Mouse (Mus musculus) left cerebral cortex, adult 8-10 months (tissue): ENCODE data around the gene Stub1. TPM values are rescaled to one million over a fixed set of nuclear protein-coding genes. Genes with fewer than 3 reads are reported as not detected.
"Not testable (repeated sequence)": the region's sequence is repeated elsewhere in the genome, so short reads cannot be mapped to it uniquely, and the experiment has no call there.

Experiments
- DNase-seq, 2 experiments: peaks; one replicate each; pipeline ENCODE4 v3.0.0; 2022; ENCODE audit warnings: low spot score in 2 of 2
- total RNA-seq, 4 experiments: library from RNA; stranded (reverse); gene quantifications; 2 replicates each; pipeline ENCODE4 v1.2.4; 2022

The Stub1 gene
- total RNA-seq, 4 experiments from 2014 or later: 168 to 175 (median 172) TPM

GRCm38 (mm10) chr17:25825311-25825710 is 7.9 kb downstream of the Stub1 start:
- DNase-seq: no peak

- no peak for DNase-seq
Observed at GRCm38 (mm10) chr17:25824362-25825142, 8.7 kb downstream of the Stub1 start.

- peak in 1 of 2 experiments; percentile 73 for DNase-seq
Observed at GRCm38 (mm10) chr17:25823452-25823851, 9.8 kb downstream of the Stub1 start, which contains the start of gene Wdr24. Gene Wdr24 (plus strand): TSS chr17:25823627.

GRCm38 (mm10) chr17:25818851-25819780 is 14.1 kb downstream of the Stub1 start:
- no peak for DNase-seq

- no peak for DNase-seq
Observed at GRCm38 (mm10) chr17:25817662-25818061, 15.5 kb downstream of the Stub1 start.

GRCm38 (mm10) chr17:25813471-25813870 is 19.7 kb downstream of the Stub1 start:
- DNase-seq: peak; percentile 69 to 89

- no peak for DNase-seq
Observed at GRCm38 (mm10) chr17:25810890-25811289, 22.3 kb downstream of the Stub1 start.

GRCm38 (mm10) chr17:25809606-25810340 is 23.4 kb downstream of the Stub1 start:
- DNase-seq: no peak

GRCm38 (mm10) chr17:25808789-25809605 is 24.2 kb downstream of the Stub1 start, which contains the start of gene Fbxl16:
Gene Fbxl16 (plus strand): TSS chr17:25809085.
- DNase-seq: peak in 1 of 2 experiments; percentile 92

GRCm38 (mm10) chr17:25808028-25808427 is 25.2 kb downstream of the Stub1 start:
- DNase-seq: no peak

GRCm38 (mm10) chr17:25807452-25807851 is 25.8 kb downstream of the Stub1 start:
- not testable (repeated sequence) for DNase-seq

GRCm38 (mm10) chr17:25806507-25806906 is 26.7 kb downstream of the Stub1 start:
- DNase-seq: no peak

GRCm38 (mm10) chr17:25802825-25803517 is 30.2 kb downstream of the Stub1 start:
- DNase-seq: peak in 1 of 2 experiments; percentile 91

GRCm38 (mm10) chr17:25801029-25801428 is 32.2 kb downstream of the Stub1 start:
- DNase-seq: no peak

- DNase-seq: peak in 1 of 2 experiments; percentile 68
Observed at GRCm38 (mm10) chr17:25796951-25797369, 36.2 kb downstream of the Stub1 start, which contains the start of gene Metrn. Gene Metrn (minus strand): TSS chr17:25797136.

GRCm38 (mm10) chr17:25796211-25796771 is 36.9 kb downstream of the Stub1 start:
- no peak for DNase-seq

GRCm38 (mm10) chr17:25795609-25796092 is 37.6 kb downstream of the Stub1 start, which contains the start of gene AC134908.4:
Gene AC134908.4 (minus strand): TSS chr17:25795659.
- peak in 1 of 2 experiments; percentile 87 for DNase-seq

GRCm38 (mm10) chr17:25794998-25795397 is 38.2 kb downstream of the Stub1 start:
- no peak for DNase-seq

- no peak for DNase-seq
Observed at GRCm38 (mm10) chr17:25794197-25794596, 39.0 kb downstream of the Stub1 start.
